9 mouse cellular contexts compared by ENCODE assay signal in genomic region chr3:137547938-137548337, GRCm38 (mm10).
DNase-seq lines count a peak whose midpoint lies in the region; ATAC-seq and TF ChIP-seq lines count a peak whose summit lies in the region.
"Had no signal": no experiment of that assay in that cellular context is flagged by ENCODE, and none has a peak within 500 bp of the region (broad histone marks: within the 10 kb centered on the region; RNA-seq: fewer than 3 reads in every experiment).

No protein-coding gene starts in this region.

- peak overlapping the region; percentile 16 for H3K4me3 ChIP-seq in cerebellum, adult 2 months (replicated peaks; ENCODE audit: insufficient read depth, low read depth, low read length)
- H3K4me3 ChIP-seq in embryonic facial prominence, embryonic 12.5 days = peak overlapping the region; percentile 6
- H3K4me3 ChIP-seq in heart, embryonic 11.5 days (ENCODE audit: low read depth, low read length) = peak overlapping the region; percentile 25; the same call in 1 of the 2 replicates
- no peak overlapping the region for H3K4me3 ChIP-seq in kidney, embryonic 14.5 days (ENCODE audit: low read length)
- 0 out of 2 replicates have a peak overlapping the region, but pooled peaks have one; percentile 0 for H3K4me3 ChIP-seq in neural tube, embryonic 11.5 days (ENCODE audit: low read depth, low read length)
- H3K4me3 ChIP-seq: erythroblast, embryonic 14.5 days had no signal

- H3K9me3 ChIP-seq in embryonic facial prominence, embryonic 12.5 days = no peaks in the 10 kb centered on the region
- H3K9me3 ChIP-seq in heart, embryonic 11.5 days (replicated peaks; ENCODE audit: control insufficient read depth, low read length) = no peaks in the 10 kb centered on the region
- no peaks in the 10 kb centered on the region for H3K9me3 ChIP-seq in kidney, embryonic 14.5 days (ENCODE audit: control insufficient read depth, low read length)
- H3K9me3 ChIP-seq in neural tube, embryonic 11.5 days (ENCODE audit: control insufficient read depth, low read length) = no peaks in the 10 kb centered on the region

- H3K9ac ChIP-seq in embryonic facial prominence, embryonic 12.5 days = no peak overlapping the region
- H3K9ac ChIP-seq in heart, embryonic 11.5 days (ENCODE audit: low read depth, low read length) = 0 out of 2 replicates have a peak overlapping the region, but pooled peaks have one; percentile 0
- H3K9ac ChIP-seq in kidney, embryonic 14.5 days (ENCODE audit: low read depth, low read length) = no peak overlapping the region
- 0 out of 2 replicates have a peak overlapping the region, but pooled peaks have one; percentile 18 for H3K9ac ChIP-seq in neural tube, embryonic 11.5 days (ENCODE audit: low read length)

- H3K4me1 ChIP-seq in cerebellum, adult 2 months (ENCODE audit: control insufficient read depth, insufficient read depth, low read length) = peaks cover 7% of the 10 kb centered on the region; the same call in 1 of the 2 replicates
- H3K4me1 ChIP-seq in embryonic facial prominence, embryonic 12.5 days = peaks cover 13% of the 10 kb centered on the region; the same call in 1 of the 2 replicates
- H3K4me1 ChIP-seq in heart, embryonic 11.5 days (ENCODE audit: control insufficient read depth, insufficient read depth, low read length) = 0 out of 2 replicates have a peak, but pooled peaks cover 2% of the 10 kb centered on the region
- H3K4me1 ChIP-seq in kidney, embryonic 14.5 days (ENCODE audit: control insufficient read depth, insufficient read depth, low read length) = no peaks in the 10 kb centered on the region
- H3K4me1 ChIP-seq in neural tube, embryonic 11.5 days (ENCODE audit: control insufficient read depth, insufficient read depth, low read length) = peaks cover 7% of the 10 kb centered on the region; the same call in 1 of the 2 replicates

- peak overlapping the region; percentile 43 for H3K4me2 ChIP-seq in embryonic facial prominence, embryonic 12.5 days (replicated peaks)
- peak overlapping the region; percentile 60 for H3K4me2 ChIP-seq in heart, embryonic 11.5 days
- peak overlapping the region; percentile 29; the same call in 1 of the 2 replicates for H3K4me2 ChIP-seq in kidney, embryonic 14.5 days (replicated peaks; ENCODE audit: low read depth, low read length)
- peak overlapping the region; percentile 46 for H3K4me2 ChIP-seq in neural tube, embryonic 11.5 days (ENCODE audit: low read depth)

- no peak overlapping the region for H3K27ac ChIP-seq in cerebellum, adult 2 months (ENCODE audit: insufficient read depth, low read length)
- H3K27ac ChIP-seq in embryonic facial prominence, embryonic 12.5 days = peak overlapping the region; percentile 77
- H3K27ac ChIP-seq in heart, embryonic 11.5 days (ENCODE audit: low read depth, low read length) = no peak overlapping the region
- H3K27ac ChIP-seq in kidney, embryonic 14.5 days (ENCODE audit: low read depth, low read length) = peak overlapping the region; percentile 14; the same call in 1 of the 2 replicates
- no peak overlapping the region for H3K27ac ChIP-seq in neural tube, embryonic 11.5 days (ENCODE audit: low read depth, low read length)

- no peak for TF ChIP-seq POLR2A in cerebellum, adult 2 months (IDR thresholded peaks at IDR 0.05; ENCODE audit: borderline replicate concordance, insufficient read depth, low read length)

- H3K36me3 ChIP-seq in embryonic facial prominence, embryonic 12.5 days = no peaks in the 10 kb centered on the region
- H3K36me3 ChIP-seq in heart, embryonic 11.5 days (ENCODE audit: control insufficient read depth, insufficient read depth, low read length) = no peaks in the 10 kb centered on the region
- H3K36me3 ChIP-seq in kidney, embryonic 14.5 days (ENCODE audit: control insufficient read depth, insufficient read depth, low read length) = no peaks in the 10 kb centered on the region
- H3K36me3 ChIP-seq in neural tube, embryonic 11.5 days (ENCODE audit: control insufficient read depth, insufficient read depth, low read length) = no peaks in the 10 kb centered on the region

- 27% methylated on average over 6 of the region's 6 CpGs for WGBS in cerebellum, adult 2 months
- 2% methylated on average over 6 of the region's 6 CpGs for WGBS in embryonic facial prominence, embryonic 12.5 days
- WGBS in heart, embryonic 11.5 days (ENCODE audit: insufficient replicate concordance) = 9% methylated on average over 6 of the region's 6 CpGs
- WGBS in kidney, embryonic 14.5 days = 10% methylated on average over 6 of the region's 6 CpGs
- WGBS in neural tube, embryonic 11.5 days = under 1% methylated on average over 6 of the region's 6 CpGs

- no peak for TF ChIP-seq CTCF in cerebellum, adult 2 months (IDR thresholded peaks at IDR 0.05; ENCODE audit: borderline replicate concordance, insufficient read depth, low read depth, low read length)

- DNase-seq in cerebellum, adult 2 months = peak; percentile 12 to 14
- no peak for DNase-seq in cerebellum, postnatal 4 days (ENCODE audit: low spot score in 2 of 2)
- DNase-seq in neural tube, embryonic 11.5 days (ENCODE audit: low spot score) = peak; percentile 53
- DNase-seq in urinary bladder, adult 2 months (ENCODE audit: low spot score) = no peak
- no peak for DNase-seq in yolk sac, embryonic 10.5 days (ENCODE audit: low spot score)

- ATAC-seq in embryonic facial prominence, embryonic 12.5 days (ENCODE audit: insufficient number of reproducible peaks, insufficient read depth, low FRiP score, low TSS enrichment) = no peak; the same call in 1 of the 2 replicates
- no peak for ATAC-seq in heart, embryonic 11.5 days (replicated peaks; ENCODE audit: insufficient number of reproducible peaks, low FRiP score, low TSS enrichment)
- ATAC-seq in kidney, embryonic 14.5 days (ENCODE audit: low FRiP score, low TSS enrichment) = peak; percentile 67; the same call in 1 of the 2 replicates
- peak; percentile 43 for ATAC-seq in neural tube, embryonic 11.5 days (ENCODE audit: insufficient read depth, low FRiP score, low TSS enrichment)

- no peaks in the 10 kb centered on the region for H3K27me3 ChIP-seq in cerebellum, adult 2 months (ENCODE audit: control insufficient read depth, insufficient read depth, low read length)
- H3K27me3 ChIP-seq in embryonic facial prominence, embryonic 12.5 days = 0 out of 2 replicates have a peak, but pooled peaks cover 3% of the 10 kb centered on the region
- H3K27me3 ChIP-seq in heart, embryonic 11.5 days (ENCODE audit: control insufficient read depth, insufficient read depth, low read length) = no peaks in the 10 kb centered on the region
- H3K27me3 ChIP-seq in kidney, embryonic 14.5 days (ENCODE audit: control insufficient read depth, insufficient read depth, low read length) = no peaks in the 10 kb centered on the region
- no peaks in the 10 kb centered on the region for H3K27me3 ChIP-seq in neural tube, embryonic 11.5 days (ENCODE audit: control insufficient read depth, insufficient read depth, low read length)

Comparison
In these comparisons a context has a peak if more than half of its experiments do, and no peak if none do; other contexts are left out.
1. DNase-seq: peak in cerebellum, adult 2 months (2 of 2) and neural tube, embryonic 11.5 days (single experiment); none in cerebellum, postnatal 4 days (0 of 2), urinary bladder, adult 2 months (single experiment) and yolk sac, embryonic 10.5 days (single experiment).
2. H3K27ac ChIP-seq: peak in embryonic facial prominence, embryonic 12.5 days (single experiment) and kidney, embryonic 14.5 days (single experiment); none in cerebellum, adult 2 months (single experiment), heart, embryonic 11.5 days (single experiment) and neural tube, embryonic 11.5 days (single experiment).
3. ATAC-seq: peak in kidney, embryonic 14.5 days (single experiment) and neural tube, embryonic 11.5 days (single experiment); none in embryonic facial prominence, embryonic 12.5 days (single experiment) and heart, embryonic 11.5 days (single experiment).
4. H3K9ac ChIP-seq: peak in heart, embryonic 11.5 days (single experiment) and neural tube, embryonic 11.5 days (single experiment); none in embryonic facial prominence, embryonic 12.5 days (single experiment) and kidney, embryonic 14.5 days (single experiment).
5. Peak in every context shown above with its lines, with median percentiles within 50 percentile points of each other: H3K4me2 ChIP-seq.